Mouse (Mus musculus): Measurements from ENCODE around the gene Mob3a. TPM values are rescaled to one million over a fixed set of nuclear protein-coding genes. Genes with fewer than 3 reads are reported as not detected.
A peak's percentile ranks its signal among the peaks of the same experiment; 100 is the strongest.

The Mob3a gene
- polyA plus RNA-seq, 1 experiment from 2014 or later = 42.3 TPM

- Histone ChIP-seq H3K4me2 (ENCODE audit: low read depth, low read length) (peak overlapping the region; percentile 94), H3K27ac (ENCODE audit: low read length) (no peak overlapping the region), H3K9me3 (ENCODE audit: control insufficient read depth, low read length) (no peaks in the 10 kb centered on the region), H3K4me1 (replicated peaks; ENCODE audit: control insufficient read depth, insufficient read depth, low read length) (peaks cover 26% of the 10 kb centered on the region), H3K27me3 (ENCODE audit: control insufficient read depth, insufficient read depth, low read depth, low read length) (no peaks in the 10 kb centered on the region), H3K36me3 (ENCODE audit: control insufficient read depth, insufficient read depth, low read length) (peaks cover 14% of the 10 kb centered on the region), H3K9ac (ENCODE audit: low read length) (peak overlapping the region; percentile 71; the same call in 1 of the 2 replicates), H3K4me3 (ENCODE audit: low read length) (peak overlapping the region; percentile 71)
- 84% methylated on average over 5 of the region's 5 CpGs for WGBS
- ATAC-seq (ENCODE audit: low read depth) = no peak
Observed at GRCm38 (mm10) chr10:80703643-80704042, 1.9 kb upstream of the Mob3a start.

GRCm38 (mm10) chr10:80702536-80703390, 986 bp upstream of the Mob3a start:
- peak overlapping the region; percentile 94 for H3K4me2 ChIP-seq (ENCODE audit: low read depth, low read length)
- H3K36me3 ChIP-seq (ENCODE audit: control insufficient read depth, insufficient read depth, low read length) = peaks cover 7% of the 10 kb centered on the region
- no peaks in the 10 kb centered on the region for H3K27me3 ChIP-seq (ENCODE audit: control insufficient read depth, insufficient read depth, low read depth, low read length)
- peak; percentile 89 for ATAC-seq (ENCODE audit: low read depth)
- no peaks in the 10 kb centered on the region for H3K9me3 ChIP-seq (ENCODE audit: control insufficient read depth, low read length)
- peak overlapping the region; percentile 71 for H3K9ac ChIP-seq (ENCODE audit: low read length)
- WGBS = under 1% methylated on average over 47 of the region's 47 CpGs
- H3K4me3 ChIP-seq (ENCODE audit: low read length) = peak overlapping the region; percentile 71
- peaks cover 26% of the 10 kb centered on the region for H3K4me1 ChIP-seq (replicated peaks; ENCODE audit: control insufficient read depth, insufficient read depth, low read length)
- peak overlapping the region; percentile 88 for H3K27ac ChIP-seq (ENCODE audit: low read length)

- H3K36me3 ChIP-seq (ENCODE audit: control insufficient read depth, insufficient read depth, low read length) = no peaks in the 10 kb centered on the region
- H3K27ac ChIP-seq (ENCODE audit: low read length) = no peak overlapping the region
- H3K27me3 ChIP-seq (ENCODE audit: control insufficient read depth, insufficient read depth, low read depth, low read length) = no peaks in the 10 kb centered on the region
- peak overlapping the region; percentile 60 for H3K4me2 ChIP-seq (ENCODE audit: low read depth, low read length)
- WGBS = 34% methylated on average over 4 of the region's 4 CpGs
- H3K9me3 ChIP-seq (ENCODE audit: control insufficient read depth, low read length) = no peaks in the 10 kb centered on the region
- H3K4me3 ChIP-seq (ENCODE audit: low read length) = peak overlapping the region; percentile 71
- H3K9ac ChIP-seq (ENCODE audit: low read length) = peak overlapping the region; percentile 81; the same call in 1 of the 2 replicates
- peaks cover 38% of the 10 kb centered on the region for H3K4me1 ChIP-seq (replicated peaks; ENCODE audit: control insufficient read depth, insufficient read depth, low read length)
- ATAC-seq (ENCODE audit: low read depth) = no peak
Observed at GRCm38 (mm10) chr10:80700732-80701131, 1.0 kb downstream of the Mob3a start.

DNA sequence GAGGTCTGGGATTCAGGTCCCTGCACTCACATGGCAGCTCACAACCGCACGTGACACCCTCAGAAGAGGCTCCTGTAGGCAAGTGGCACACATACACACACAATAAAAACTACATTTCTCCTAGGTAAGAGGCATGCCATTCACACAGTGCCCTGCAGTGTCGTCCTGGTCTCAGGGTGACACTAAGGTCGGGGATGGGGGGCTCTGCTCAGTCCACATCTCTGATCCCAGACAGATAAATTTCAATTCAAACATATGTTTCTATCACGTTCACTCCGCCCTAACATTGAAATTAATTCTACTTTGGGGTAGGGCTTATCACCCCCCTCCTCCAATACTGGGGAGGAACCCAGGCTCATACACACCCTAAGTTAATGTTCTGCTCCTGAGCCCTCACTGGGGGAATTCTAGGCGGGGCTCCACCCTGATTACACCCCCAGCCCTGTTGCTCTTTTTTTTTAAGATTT, 1.7 kb downstream of the Mob3a start:
- Histone ChIP-seq H3K9me3 (ENCODE audit: control insufficient read depth, low read length) (no peaks in the 10 kb centered on the region), H3K27me3 (ENCODE audit: control insufficient read depth, insufficient read depth, low read depth, low read length) (no peaks in the 10 kb centered on the region), H3K36me3 (ENCODE audit: control insufficient read depth, insufficient read depth, low read length) (no peaks in the 10 kb centered on the region), H3K9ac (ENCODE audit: low read length) (peak overlapping the region; percentile 42), H3K4me1 (replicated peaks; ENCODE audit: control insufficient read depth, insufficient read depth, low read length) (peaks cover 45% of the 10 kb centered on the region), H3K4me3 (ENCODE audit: low read length) (no peak overlapping the region), H3K27ac (ENCODE audit: low read length) (no peak overlapping the region), H3K4me2 (ENCODE audit: low read depth, low read length) (no peak overlapping the region)
- 80% methylated on average over 7 of the region's 7 CpGs for WGBS
- no peak for ATAC-seq (ENCODE audit: low read depth)

- 88% methylated on average over 9 of the region's 9 CpGs for WGBS
- Histone ChIP-seq H3K36me3 (ENCODE audit: control insufficient read depth, insufficient read depth, low read length) (no peaks in the 10 kb centered on the region), H3K4me1 (replicated peaks; ENCODE audit: control insufficient read depth, insufficient read depth, low read length) (peaks cover 44% of the 10 kb centered on the region), H3K27me3 (ENCODE audit: control insufficient read depth, insufficient read depth, low read depth, low read length) (no peaks in the 10 kb centered on the region), H3K4me3 (ENCODE audit: low read length) (no peak overlapping the region), H3K4me2 (ENCODE audit: low read depth, low read length) (no peak overlapping the region), H3K9ac (ENCODE audit: low read length) (no peak overlapping the region), H3K9me3 (ENCODE audit: control insufficient read depth, low read length) (no peaks in the 10 kb centered on the region), H3K27ac (ENCODE audit: low read length) (no peak overlapping the region)
- no peak for ATAC-seq (ENCODE audit: low read depth)
Observed at GRCm38 (mm10) chr10:80698605-80699004, 3.2 kb downstream of the Mob3a start.

GRCm38 (mm10) chr10:80697812-80698211, 4.0 kb downstream of the Mob3a start:
- H3K9me3 ChIP-seq (ENCODE audit: control insufficient read depth, low read length) = no peaks in the 10 kb centered on the region
- no peak overlapping the region for H3K27ac ChIP-seq (ENCODE audit: low read length)
- no peak overlapping the region for H3K4me3 ChIP-seq (ENCODE audit: low read length)
- WGBS = 76% methylated on average over 9 of the region's 9 CpGs
- H3K36me3 ChIP-seq (ENCODE audit: control insufficient read depth, insufficient read depth, low read length) = no peaks in the 10 kb centered on the region
- ATAC-seq (ENCODE audit: low read depth) = no peak
- no peaks in the 10 kb centered on the region for H3K27me3 ChIP-seq (ENCODE audit: control insufficient read depth, insufficient read depth, low read depth, low read length)
- no peak overlapping the region for H3K4me2 ChIP-seq (ENCODE audit: low read depth, low read length)
- H3K4me1 ChIP-seq (replicated peaks; ENCODE audit: control insufficient read depth, insufficient read depth, low read length) = peaks cover 36% of the 10 kb centered on the region
- 0 out of 2 replicates have a peak overlapping the region, but pooled peaks have one; percentile 16 for H3K9ac ChIP-seq (ENCODE audit: low read length)

- H3K4me1 ChIP-seq (replicated peaks; ENCODE audit: control insufficient read depth, insufficient read depth, low read length) = peaks cover 36% of the 10 kb centered on the region
- no peak for ATAC-seq (ENCODE audit: low read depth)
Observed at GRCm38 (mm10) chr10:80697393-80697787, 4.4 kb downstream of the Mob3a start.

DNA sequence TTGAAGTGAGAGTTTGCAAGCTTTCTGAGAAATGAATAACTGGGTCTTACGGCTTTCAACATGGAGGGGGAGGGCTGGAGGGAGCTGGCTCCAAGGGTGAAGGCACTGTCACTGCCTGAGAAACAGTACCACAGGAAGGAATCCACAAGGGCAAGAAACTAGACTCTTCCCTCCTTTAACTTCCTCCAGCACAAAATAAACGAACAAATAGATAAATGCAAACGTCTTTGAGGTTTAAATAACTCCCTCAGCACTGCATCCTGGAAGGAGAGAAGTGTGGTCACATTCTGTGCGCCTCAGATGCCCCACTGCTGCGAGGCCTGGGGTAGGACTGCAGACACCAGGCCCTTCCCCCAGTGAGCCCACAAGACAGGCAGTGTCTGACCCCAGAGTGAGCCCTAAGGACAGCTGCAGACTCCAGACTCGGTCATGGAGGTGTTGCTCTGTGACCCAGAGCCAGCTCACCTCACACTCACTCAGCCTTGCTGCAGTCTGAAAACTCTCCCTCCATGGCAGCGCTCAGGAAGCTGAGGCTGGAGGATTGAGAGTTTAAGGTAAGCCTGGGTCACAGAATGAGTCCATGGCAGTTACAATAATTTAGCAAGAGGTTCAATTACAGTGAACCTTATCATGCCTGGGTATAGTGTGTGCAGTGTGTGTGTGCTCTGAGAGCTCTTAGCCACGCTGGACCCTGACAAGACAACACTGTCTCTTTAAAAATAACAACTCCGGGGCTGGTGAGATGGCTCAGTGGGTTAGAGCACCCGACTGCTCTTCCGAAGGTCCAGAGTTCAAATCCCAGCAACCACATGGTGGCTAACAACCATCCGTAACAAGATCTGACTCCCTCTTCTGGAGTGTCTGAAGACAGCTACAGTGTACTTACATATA, 5.0 kb downstream of the Mob3a start:
- H3K9ac ChIP-seq (ENCODE audit: low read length) = peak overlapping the region; percentile 44
- peak overlapping the region; percentile 5; the same call in 1 of the 2 replicates for H3K4me2 ChIP-seq (ENCODE audit: low read depth, low read length)
- peak overlapping the region; percentile 92 for H3K27ac ChIP-seq (ENCODE audit: low read length)
- H3K36me3 ChIP-seq (ENCODE audit: control insufficient read depth, insufficient read depth, low read length) = no peaks in the 10 kb centered on the region
- 42% methylated on average over 11 of the region's 12 CpGs for WGBS
- H3K27me3 ChIP-seq (ENCODE audit: control insufficient read depth, insufficient read depth, low read depth, low read length) = no peaks in the 10 kb centered on the region
- no peak overlapping the region for H3K4me3 ChIP-seq (ENCODE audit: low read length)
- no peaks in the 10 kb centered on the region for H3K9me3 ChIP-seq (ENCODE audit: control insufficient read depth, low read length)
- no peak for ATAC-seq (ENCODE audit: low read depth)
- peaks cover 36% of the 10 kb centered on the region for H3K4me1 ChIP-seq (replicated peaks; ENCODE audit: control insufficient read depth, insufficient read depth, low read length)

More at GRCm38 (mm10) chr10:80697393-80697787, 4.4 kb downstream of the Mob3a start:
- Histone ChIP-seq H3K27ac (ENCODE audit: low read length) (no peak overlapping the region), H3K9ac (ENCODE audit: low read length) (0 out of 2 replicates have a peak overlapping the region, but pooled peaks have one; percentile 16), H3K36me3 (ENCODE audit: control insufficient read depth, insufficient read depth, low read length) (no peaks in the 10 kb centered on the region), H3K27me3 (ENCODE audit: control insufficient read depth, insufficient read depth, low read depth, low read length) (no peaks in the 10 kb centered on the region), H3K4me3 (ENCODE audit: low read length) (no peak overlapping the region), H3K9me3 (ENCODE audit: control insufficient read depth, low read length) (no peaks in the 10 kb centered on the region), H3K4me2 (ENCODE audit: low read depth, low read length) (no peak overlapping the region)
- 87% methylated on average over 8 of the region's 8 CpGs for WGBS

Data from lung, embryonic 16.5 days (tissue).